Mouse (Mus musculus): Measurements from ENCODE around the gene Fgfr2. TPM values are rescaled to one million over a fixed set of nuclear protein-coding genes. Genes with fewer than 3 reads are reported as not detected.

Fgfr2 gene
- polyA plus RNA-seq, 1 experiment from 2014 or later: 67.0 TPM

DNA sequence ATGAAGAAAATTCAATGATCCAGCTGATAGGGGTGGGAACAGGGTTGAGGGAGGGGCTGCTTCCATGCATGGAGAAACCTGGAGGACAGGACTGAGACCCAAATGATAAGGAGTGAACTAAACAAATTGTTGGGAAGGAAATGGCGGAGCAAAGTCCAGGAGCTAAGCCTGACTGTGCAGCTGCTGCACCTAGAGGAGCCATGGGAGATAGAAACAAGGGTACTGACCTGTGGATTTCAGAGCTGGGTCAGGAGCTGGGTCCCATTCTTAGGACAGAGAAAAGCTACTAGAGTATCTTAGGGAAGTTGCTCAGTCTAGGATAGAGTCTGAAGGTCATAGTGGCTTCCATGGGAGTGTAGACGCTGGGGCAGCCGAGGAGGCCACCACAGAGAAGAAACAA is 2816.1 kb downstream of the Fgfr2 start:
- Histone ChIP-seq H3K27me3 (replicated peaks) (no peaks in the 10 kb centered on the region), H3K9ac (no peak overlapping the region), H3K27ac (no peak overlapping the region), H3K36me3 (no peaks in the 10 kb centered on the region), H3K4me3 (replicated peaks) (no peak overlapping the region), H3K4me2 (replicated peaks) (no peak overlapping the region), H3K4me1 (replicated peaks) (no peaks in the 10 kb centered on the region), H3K9me3 (no peaks in the 10 kb centered on the region)
- ATAC-seq: peak; percentile 59
- WGBS: 83% methylated on average over 3 of the region's 3 CpGs

DNA sequence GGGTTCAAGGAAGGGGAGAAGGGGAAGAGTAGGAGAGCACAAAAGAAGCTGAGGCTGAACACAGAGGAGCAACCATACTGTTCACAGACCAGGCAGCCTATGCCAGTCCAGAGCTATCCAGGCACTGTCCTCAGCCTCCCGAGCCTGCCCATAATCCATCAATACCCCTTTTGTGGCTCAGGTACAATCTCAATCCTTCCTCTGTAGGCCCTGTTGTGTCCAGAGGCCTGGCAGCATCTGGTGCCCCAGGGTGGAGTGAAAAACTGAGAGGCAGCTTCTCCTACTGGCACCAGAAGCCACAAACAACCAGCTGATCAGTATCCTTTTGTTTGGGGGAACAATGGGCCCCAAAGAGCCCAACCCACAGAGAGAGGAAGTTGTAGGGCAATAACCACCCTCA is 2818.5 kb downstream of the Fgfr2 start:
- WGBS: 92% methylated on average over 1 of the region's 1 CpGs
- Histone ChIP-seq H3K4me3 (replicated peaks) (no peak overlapping the region), H3K9me3 (no peaks in the 10 kb centered on the region), H3K36me3 (no peaks in the 10 kb centered on the region), H3K4me2 (replicated peaks) (no peak overlapping the region), H3K27ac (no peak overlapping the region), H3K9ac (no peak overlapping the region), H3K4me1 (replicated peaks) (no peaks in the 10 kb centered on the region), H3K27me3 (replicated peaks) (no peaks in the 10 kb centered on the region)
- ATAC-seq: no peak

DNA sequence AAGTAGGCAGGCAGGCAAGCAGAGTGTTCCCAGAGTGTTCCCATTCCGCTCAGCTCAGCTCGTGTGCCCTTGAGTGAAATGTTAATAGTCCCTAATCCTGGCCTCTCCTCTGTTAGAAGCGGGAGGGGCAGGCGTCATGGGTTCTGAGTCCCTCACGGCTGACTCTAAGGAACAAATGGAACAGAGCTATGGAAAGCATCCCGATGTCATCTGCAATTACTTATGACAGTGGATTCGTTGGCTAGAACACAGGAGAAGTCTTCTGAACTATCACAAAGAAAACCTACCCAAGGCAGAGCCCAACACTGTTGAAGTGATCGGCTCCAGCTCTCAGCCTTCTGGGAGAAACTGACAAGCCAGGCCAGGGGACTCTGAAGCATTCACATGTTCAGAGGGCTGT is 2819.7 kb downstream of the Fgfr2 start:
- H3K4me2 ChIP-seq (replicated peaks): no peak overlapping the region
- 53% methylated on average over 8 of the region's 8 CpGs for WGBS

DNA sequence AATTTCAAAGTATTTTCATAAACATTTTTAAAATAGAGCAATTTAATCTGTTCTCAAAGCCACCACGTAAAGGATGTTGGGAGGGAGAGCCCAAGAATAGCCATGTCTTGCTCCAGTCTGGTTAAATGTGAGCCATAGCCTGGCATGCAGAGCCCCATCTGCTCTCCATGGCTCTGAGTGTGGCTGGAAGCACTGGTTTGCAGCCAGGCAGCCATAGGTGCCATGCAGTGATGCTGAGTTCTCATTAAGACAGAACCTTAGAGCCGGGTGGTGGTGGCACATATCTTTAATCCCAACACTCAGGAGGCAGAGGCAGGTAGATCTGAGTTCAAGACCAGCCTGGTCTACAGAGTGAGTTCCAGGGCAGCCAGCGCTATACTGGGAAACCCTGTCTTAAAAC is 2822.5 kb downstream of the Fgfr2 start:
- Histone ChIP-seq H3K4me2 (replicated peaks) (no peak overlapping the region), H3K9ac (no peak overlapping the region), H3K4me1 (replicated peaks) (0 out of 2 replicates have a peak, but pooled peaks cover 5% of the 10 kb centered on the region), H3K36me3 (no peaks in the 10 kb centered on the region), H3K4me3 (replicated peaks) (no peak overlapping the region), H3K27me3 (replicated peaks) (no peaks in the 10 kb centered on the region), H3K9me3 (no peaks in the 10 kb centered on the region), H3K27ac (no peak overlapping the region)
- no peak for ATAC-seq
- WGBS: 91% methylated on average over 3 of the region's 3 CpGs

More for the DNA sequence above, 2819.7 kb downstream of the Fgfr2 start:
- no peaks in the 10 kb centered on the region for H3K36me3 ChIP-seq
- no peaks in the 10 kb centered on the region for H3K9me3 ChIP-seq
- H3K27me3 ChIP-seq (replicated peaks): no peaks in the 10 kb centered on the region
- H3K4me3 ChIP-seq (replicated peaks): no peak overlapping the region
- H3K4me1 ChIP-seq (replicated peaks): 0 out of 2 replicates have a peak, but pooled peaks cover 5% of the 10 kb centered on the region
- H3K27ac ChIP-seq: no peak overlapping the region
- H3K9ac ChIP-seq: no peak overlapping the region
- no peak for ATAC-seq

DNA sequence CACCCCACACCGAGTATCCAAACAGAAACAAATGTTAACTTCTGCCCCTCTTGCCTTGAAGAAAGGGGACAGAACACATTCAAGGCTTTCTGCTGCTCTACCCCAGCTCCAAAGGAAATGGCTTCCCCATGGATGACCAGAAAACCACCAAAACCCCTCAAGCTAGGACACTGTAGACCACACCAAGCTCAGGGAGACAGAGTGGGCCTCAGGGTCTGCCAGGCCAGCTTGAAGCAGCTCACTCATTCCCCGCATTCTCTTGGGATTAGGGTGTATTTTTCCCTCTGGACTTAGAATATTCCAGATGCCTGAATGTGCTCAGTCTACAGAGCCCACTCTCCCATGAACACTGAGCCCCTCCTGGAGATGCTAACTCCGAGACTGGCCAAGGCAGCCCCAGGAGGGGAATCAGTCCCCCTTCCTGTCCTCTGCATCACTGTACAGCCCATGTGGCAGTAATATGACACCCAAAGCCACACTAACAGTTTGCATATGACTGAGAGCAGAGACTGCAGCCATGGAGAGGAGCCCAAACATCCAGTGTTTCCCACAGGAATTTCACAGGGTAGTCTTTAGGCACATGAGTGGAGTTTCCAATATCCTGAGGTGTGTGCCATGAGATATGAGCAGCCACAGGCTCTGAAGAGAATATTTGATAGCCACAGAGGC is 2824.1 kb downstream of the Fgfr2 start:
- H3K36me3 ChIP-seq: no peaks in the 10 kb centered on the region
- H3K4me3 ChIP-seq (replicated peaks): no peak overlapping the region
- no peak overlapping the region for H3K9ac ChIP-seq
- no peak for ATAC-seq
- 0 out of 2 replicates have a peak, but pooled peaks cover 5% of the 10 kb centered on the region for H3K4me1 ChIP-seq (replicated peaks)
- no peak overlapping the region for H3K4me2 ChIP-seq (replicated peaks)
- no peaks in the 10 kb centered on the region for H3K27me3 ChIP-seq (replicated peaks)
- no peaks in the 10 kb centered on the region for H3K9me3 ChIP-seq
- no peak overlapping the region for H3K27ac ChIP-seq
- WGBS: 64% methylated on average over 3 of the region's 3 CpGs

DNA sequence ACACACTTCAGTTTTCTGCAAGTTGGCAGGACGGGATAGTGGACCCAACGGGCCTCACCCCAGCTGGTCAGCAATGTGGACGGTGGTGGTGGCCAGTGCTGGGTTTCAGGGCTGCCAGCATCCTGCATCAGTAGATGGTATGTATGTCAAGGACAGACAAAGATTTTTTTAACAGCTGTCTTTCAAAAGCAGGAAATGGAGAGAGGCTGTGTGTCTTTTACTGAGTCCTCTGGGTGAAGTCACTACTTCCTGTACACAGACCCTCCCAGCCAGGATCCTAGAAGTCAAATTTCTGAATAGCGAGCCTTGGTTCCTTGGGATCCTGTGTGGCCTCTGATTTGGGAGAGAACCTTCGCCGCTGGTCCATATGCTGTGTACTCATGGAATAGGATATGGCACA is 2832.0 kb downstream of the Fgfr2 start:
- Histone ChIP-seq H3K27ac (no peak overlapping the region), H3K9ac (no peak overlapping the region), H3K4me1 (replicated peaks) (peaks cover 20% of the 10 kb centered on the region), H3K9me3 (no peaks in the 10 kb centered on the region), H3K27me3 (replicated peaks) (no peaks in the 10 kb centered on the region), H3K4me3 (replicated peaks) (no peak overlapping the region), H3K4me2 (replicated peaks) (no peak overlapping the region), H3K36me3 (no peaks in the 10 kb centered on the region)
- 82% methylated on average over 6 of the region's 6 CpGs for WGBS
- no peak for ATAC-seq

DNA sequence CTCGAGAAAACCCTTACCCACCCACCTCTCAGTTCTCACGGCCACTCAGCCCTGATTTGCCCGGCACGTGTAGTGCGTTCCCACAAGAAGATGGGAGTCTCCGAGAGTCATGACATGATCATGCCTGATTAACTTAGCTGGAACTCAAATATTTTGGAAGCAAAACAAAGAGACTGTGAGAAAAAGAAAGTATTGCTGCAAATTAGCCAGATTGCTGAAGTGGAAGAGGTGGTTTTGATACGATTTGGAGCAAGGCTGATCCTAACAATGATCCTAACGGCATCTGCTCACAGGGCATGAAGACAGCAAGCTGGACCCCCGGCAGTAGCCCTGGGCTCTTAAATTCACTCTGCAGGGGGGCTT is 2833.7 kb downstream of the Fgfr2 start:
- Histone ChIP-seq H3K4me3 (replicated peaks) (no peak overlapping the region), H3K4me1 (replicated peaks) (peaks cover 20% of the 10 kb centered on the region), H3K4me2 (replicated peaks) (no peak overlapping the region), H3K27me3 (replicated peaks) (no peaks in the 10 kb centered on the region), H3K9ac (no peak overlapping the region), H3K9me3 (no peaks in the 10 kb centered on the region), H3K36me3 (no peaks in the 10 kb centered on the region), H3K27ac (no peak overlapping the region)
- 64% methylated on average over 9 of the region's 9 CpGs for WGBS
- no peak for ATAC-seq

DNA sequence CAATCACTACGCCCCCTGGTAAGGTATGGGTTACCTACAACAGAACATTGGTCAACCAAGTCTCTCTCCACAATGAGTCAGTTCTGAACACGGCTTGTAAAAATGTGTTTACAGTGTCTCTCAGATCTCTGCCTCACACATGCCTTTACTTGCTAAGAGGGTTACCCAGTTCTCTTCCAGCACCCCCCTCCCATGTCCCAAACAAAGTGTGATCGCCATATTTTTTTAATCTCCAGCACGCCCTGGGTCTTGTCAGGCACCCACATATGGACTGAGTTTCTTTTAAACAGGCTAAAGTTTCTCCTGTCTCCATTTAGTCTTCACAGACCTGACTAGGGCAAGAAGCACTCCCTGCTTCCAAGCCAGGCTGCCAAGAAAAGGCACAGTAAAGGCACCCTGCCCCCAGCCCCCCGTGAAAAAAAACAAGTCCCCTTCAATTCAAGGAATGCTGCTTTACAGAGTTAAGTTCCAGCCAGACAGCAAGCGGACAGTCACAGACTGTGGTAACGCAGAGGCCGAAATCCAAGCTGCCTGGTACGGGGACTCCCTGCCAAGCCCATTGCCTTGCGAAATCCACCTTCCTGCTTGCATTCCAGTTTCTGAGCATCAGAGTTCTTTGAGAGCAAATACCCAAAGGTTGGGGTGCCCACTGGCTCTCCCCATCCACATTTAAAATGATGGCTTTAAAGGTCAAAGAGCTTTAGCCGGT is 2834.3 kb downstream of the Fgfr2 start:
- no peak overlapping the region for H3K9ac ChIP-seq

DNA sequence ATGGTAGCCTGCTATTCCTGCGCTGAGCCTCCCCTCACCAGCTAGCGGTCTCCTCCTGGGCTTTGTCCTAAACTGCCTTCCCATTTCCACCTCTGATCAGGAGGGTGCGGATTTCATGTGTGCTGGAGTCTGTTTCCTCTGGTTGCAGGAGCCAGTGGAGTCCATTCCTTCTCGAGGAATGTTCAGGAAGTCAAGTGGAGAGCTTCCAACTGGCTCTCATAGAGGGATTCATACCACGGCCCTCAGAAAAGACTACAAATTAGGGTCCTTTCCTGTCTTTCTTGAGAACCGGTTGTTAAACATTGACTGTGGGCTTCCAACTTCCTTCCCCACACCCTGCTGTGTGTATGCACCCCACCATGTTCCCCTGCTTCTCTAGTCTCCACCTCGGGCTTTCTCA is 2834.9 kb downstream of the Fgfr2 start:
- 46% methylated on average over 7 of the region's 7 CpGs for WGBS
- Histone ChIP-seq H3K4me3 (replicated peaks) (no peak overlapping the region), H3K9me3 (no peaks in the 10 kb centered on the region), H3K9ac (no peak overlapping the region), H3K36me3 (no peaks in the 10 kb centered on the region), H3K4me1 (replicated peaks) (peaks cover 20% of the 10 kb centered on the region), H3K27ac (peak overlapping the region; percentile 8; the same call in 1 of the 2 replicates), H3K4me2 (replicated peaks) (0 out of 2 replicates have a peak overlapping the region, but pooled peaks have one; percentile 4), H3K27me3 (replicated peaks) (no peaks in the 10 kb centered on the region)
- peak; percentile 36 for ATAC-seq

More for the DNA sequence above, 2834.3 kb downstream of the Fgfr2 start:
- H3K27ac ChIP-seq: peak overlapping the region; percentile 8; the same call in 1 of the 2 replicates
- 0 out of 2 replicates have a peak, but pooled peaks have one; percentile 28 for ATAC-seq
- no peak overlapping the region for H3K4me2 ChIP-seq (replicated peaks)
- H3K36me3 ChIP-seq: no peaks in the 10 kb centered on the region
- no peaks in the 10 kb centered on the region for H3K9me3 ChIP-seq
- WGBS: 53% methylated on average over 11 of the region's 11 CpGs
- H3K4me1 ChIP-seq (replicated peaks): peaks cover 20% of the 10 kb centered on the region
- H3K27me3 ChIP-seq (replicated peaks): no peaks in the 10 kb centered on the region
- no peak overlapping the region for H3K4me3 ChIP-seq (replicated peaks)

DNA sequence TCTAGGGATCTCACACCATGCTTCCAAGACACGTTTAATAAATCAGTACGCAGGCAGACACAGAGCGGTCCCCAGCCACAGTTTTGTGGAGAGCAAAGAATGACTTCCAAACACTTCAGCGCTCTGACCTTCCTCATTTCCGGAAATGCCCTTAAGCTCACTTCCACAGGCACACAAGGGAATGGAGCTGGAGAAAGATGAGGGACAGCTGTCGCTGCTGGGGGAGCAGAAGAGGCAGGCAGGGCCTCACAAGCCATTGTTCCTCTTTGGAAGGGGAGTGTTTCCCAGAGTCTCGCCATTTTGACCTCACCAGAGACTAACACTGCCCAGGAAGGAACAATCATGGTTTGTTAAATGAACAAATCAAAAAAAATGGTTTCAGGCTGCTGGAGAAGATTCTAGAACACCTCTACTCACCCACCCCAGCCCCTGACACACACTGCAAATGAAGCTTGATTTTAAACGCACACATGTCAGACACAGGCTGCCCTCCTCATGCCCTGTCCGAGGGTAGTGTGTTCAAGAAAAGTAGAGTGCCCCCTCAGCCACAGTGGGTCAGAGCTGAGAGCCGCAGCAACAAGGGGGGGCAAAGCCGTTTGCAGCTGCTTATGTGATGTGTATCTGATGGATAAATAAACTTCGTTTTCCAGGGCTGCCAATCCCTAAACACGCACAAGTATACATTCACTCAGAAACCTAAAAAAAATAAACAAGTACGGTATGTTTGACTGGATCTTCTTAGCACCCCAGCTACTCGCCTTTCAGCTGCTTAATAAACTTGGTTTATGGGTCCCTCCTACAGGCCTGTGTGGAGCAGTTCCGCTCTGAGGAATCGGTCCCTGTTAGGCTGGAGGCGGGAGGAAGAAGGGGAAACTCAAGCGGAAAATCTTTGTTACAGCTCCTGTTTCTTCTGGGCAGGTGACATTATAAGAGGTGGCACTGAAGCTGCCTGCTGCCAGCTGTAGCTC is 2844.1 kb downstream of the Fgfr2 start:
- Histone ChIP-seq H3K36me3 (no peaks in the 10 kb centered on the region), H3K9ac (no peak overlapping the region), H3K4me3 (replicated peaks) (no peak overlapping the region), H3K27me3 (replicated peaks) (no peaks in the 10 kb centered on the region), H3K9me3 (no peaks in the 10 kb centered on the region), H3K4me1 (replicated peaks) (peaks cover 12% of the 10 kb centered on the region), H3K4me2 (replicated peaks) (no peak overlapping the region), H3K27ac (peak overlapping the region; percentile 67; the same call in 1 of the 2 replicates)
- WGBS: 42% methylated on average over 19 of the region's 19 CpGs
- peak; percentile 67; the same call in 1 of the 2 replicates for ATAC-seq

DNA sequence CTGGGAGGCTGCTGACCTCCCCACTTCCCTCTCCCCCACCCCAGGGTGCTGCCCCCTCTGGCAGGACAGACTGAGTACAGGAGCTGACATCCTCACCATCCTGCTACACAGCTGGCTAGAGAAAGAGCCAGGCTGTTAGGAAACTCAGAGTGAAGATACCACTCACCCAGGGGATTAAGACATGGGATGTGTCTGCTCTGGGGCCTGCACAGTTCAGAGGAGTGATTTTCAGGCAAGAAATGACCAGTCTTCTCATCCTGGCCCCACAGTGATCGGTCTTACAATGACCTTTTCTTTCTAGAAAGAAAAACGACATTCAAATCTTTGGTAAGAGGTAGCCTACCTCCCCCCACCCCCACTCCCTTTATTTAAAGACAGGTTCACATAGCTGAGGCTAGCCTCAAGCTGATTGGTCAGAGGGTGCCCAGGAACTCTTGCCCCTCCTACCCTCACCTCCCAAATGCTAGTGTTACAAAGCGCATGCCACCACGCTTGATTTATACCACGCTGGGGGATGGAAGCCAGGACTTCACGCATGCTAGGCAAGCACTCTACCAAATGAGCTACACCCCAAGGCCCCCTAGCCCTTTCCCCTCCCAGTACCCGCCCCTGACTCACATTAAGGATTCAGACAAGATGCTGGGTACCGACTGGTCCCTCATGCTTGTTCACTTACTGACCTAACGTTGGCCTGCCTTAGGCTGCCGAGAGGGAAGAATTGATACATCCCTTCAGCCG is 2845.0 kb downstream of the Fgfr2 start:
- 48% methylated on average over 11 of the region's 11 CpGs for WGBS
- Histone ChIP-seq H3K27me3 (replicated peaks) (no peaks in the 10 kb centered on the region), H3K4me2 (replicated peaks) (no peak overlapping the region), H3K4me1 (replicated peaks) (peaks cover 16% of the 10 kb centered on the region), H3K36me3 (no peaks in the 10 kb centered on the region), H3K27ac (0 out of 2 replicates have a peak overlapping the region, but pooled peaks have one; percentile 67), H3K9me3 (no peaks in the 10 kb centered on the region), H3K9ac (no peak overlapping the region), H3K4me3 (replicated peaks) (no peak overlapping the region)
- no peak for ATAC-seq
